Mouse (Mus musculus) effector memory CD4-positive, alpha-beta T cell, adult 5 months (primary cell): ENCODE measurements around the gene Cirbp. TPM values are rescaled to one million over a fixed set of nuclear protein-coding genes. Genes with fewer than 3 reads are reported as not detected.

ENCODE experiments used
- polyA plus RNA-seq: library from polyadenylated mRNA; unstranded; fragments of 100-300 nt; shearing (Covaris generic); gene quantifications from one replicate; pipeline ENCODE4 v1.2.1, GENCODE M21; 2017

The Cirbp gene
- polyA plus RNA-seq: 244 TPM

GRCm38 (mm10) chr10:80165392-80166128, at the start of gene Cirbp:
Gene Cirbp, plus strand, starts transcription at chr10:80165985.

GRCm38 (mm10) chr10:80138553-80139438, 27.0 kb upstream of the Cirbp start, which contains the start of gene Atp5d:
Gene Atp5d, plus strand, starts transcription at chr10:80138632.

GRCm38 (mm10) chr10:80140666-80141035, 25.1 kb upstream of the Cirbp start, which contains the start of gene Cbarp:
Gene Cbarp, minus strand, starts transcription at chr10:80140835.

GRCm38 (mm10) chr10:80147719-80148601, 17.8 kb upstream of the Cirbp start, which contains the start of gene Midn:
Gene Midn, plus strand, starts transcription at chr10:80148272.

GRCm38 (mm10) chr10:80172527-80173292, 6.9 kb downstream of the Cirbp start, which contains the start of gene 1600002K03Rik:
Gene 1600002K03Rik, plus strand, starts transcription at chr10:80172944.

GRCm38 (mm10) chr10:80179068-80180051, 13.6 kb downstream of the Cirbp start, which contains the start of gene Efna2:
Gene Efna2, plus strand, starts transcription at chr10:80179482.

Other genes starting within 250 kb of the Cirbp start
- 0.26 TPM for gene Kiss1r, start 249.0 kb upstream of the Cirbp start, polyA plus RNA-seq
- 113 TPM for gene R3hdm4, start 244.8 kb upstream of the Cirbp start, polyA plus RNA-seq
- 10.6 TPM for gene Arid3a, start 238.9 kb upstream of the Cirbp start, polyA plus RNA-seq
- gene Wdr18, start 205.8 kb upstream of the Cirbp start, polyA plus RNA-seq: 55.5 TPM
- gene Grin3b, start 195.3 kb upstream of the Cirbp start, polyA plus RNA-seq: not detected
- gene Tmem259, start 181.7 kb upstream of the Cirbp start, polyA plus RNA-seq: 28.1 TPM
- gene Cnn2, start 177.4 kb upstream of the Cirbp start, polyA plus RNA-seq: 501 TPM
- gene Abca7, start 169.5 kb upstream of the Cirbp start, polyA plus RNA-seq: 52.9 TPM
- 733 TPM for gene Arhgap45, start 149.3 kb upstream of the Cirbp start, polyA plus RNA-seq
- gene Polr2e, start 126.2 kb upstream of the Cirbp start, polyA plus RNA-seq: 112 TPM
- 368 TPM for gene Gpx4, start 118.8 kb upstream of the Cirbp start, polyA plus RNA-seq
- gene Sbno2, start 60.4 kb upstream of the Cirbp start, polyA plus RNA-seq: 62.6 TPM
- gene Stk11, start 50.2 kb upstream of the Cirbp start, polyA plus RNA-seq: 79.3 TPM
- 431 TPM for gene Atp5d, start 27.4 kb upstream of the Cirbp start, polyA plus RNA-seq
- gene Cbarp, start 25.1 kb upstream of the Cirbp start, polyA plus RNA-seq: 18.9 TPM
- gene Midn, start 17.7 kb upstream of the Cirbp start, polyA plus RNA-seq: 7.3 TPM
- 17.4 TPM for gene 1600002K03Rik, start 7.0 kb downstream of the Cirbp start, polyA plus RNA-seq
- not detected for gene Efna2, start 13.5 kb downstream of the Cirbp start, polyA plus RNA-seq
- 75.3 TPM for gene Mum1, start 60.4 kb downstream of the Cirbp start, polyA plus RNA-seq
- 146 TPM for gene Ndufs7, start 83.1 kb downstream of the Cirbp start, polyA plus RNA-seq
- gene Gamt, start 95.0 kb downstream of the Cirbp start, polyA plus RNA-seq: 0.39 TPM
- 91.1 TPM for gene Dazap1, start 95.5 kb downstream of the Cirbp start, polyA plus RNA-seq
- gene Rps15, start 126.5 kb downstream of the Cirbp start, polyA plus RNA-seq: 817 TPM
- gene Apc2, start 130.0 kb downstream of the Cirbp start, polyA plus RNA-seq: not detected
- 25.5 TPM for gene 2310011J03Rik, start 154.6 kb downstream of the Cirbp start, polyA plus RNA-seq
- gene Pcsk4, start 163.5 kb downstream of the Cirbp start, polyA plus RNA-seq: 4.1 TPM
- not detected for gene Reep6, start 164.0 kb downstream of the Cirbp start, polyA plus RNA-seq
- gene Adamtsl5, start 182.4 kb downstream of the Cirbp start, polyA plus RNA-seq: not detected
- not detected for gene Plk5, start 190.5 kb downstream of the Cirbp start, polyA plus RNA-seq
- gene Mex3d, start 221.7 kb downstream of the Cirbp start, polyA plus RNA-seq: 9.1 TPM
- gene Mbd3, start 233.6 kb downstream of the Cirbp start, polyA plus RNA-seq: 96.5 TPM
- 89.0 TPM for gene Uqcr11, start 240.8 kb downstream of the Cirbp start, polyA plus RNA-seq